8 mouse cellular contexts compared by ENCODE assay signal in the genomic region with DNA sequence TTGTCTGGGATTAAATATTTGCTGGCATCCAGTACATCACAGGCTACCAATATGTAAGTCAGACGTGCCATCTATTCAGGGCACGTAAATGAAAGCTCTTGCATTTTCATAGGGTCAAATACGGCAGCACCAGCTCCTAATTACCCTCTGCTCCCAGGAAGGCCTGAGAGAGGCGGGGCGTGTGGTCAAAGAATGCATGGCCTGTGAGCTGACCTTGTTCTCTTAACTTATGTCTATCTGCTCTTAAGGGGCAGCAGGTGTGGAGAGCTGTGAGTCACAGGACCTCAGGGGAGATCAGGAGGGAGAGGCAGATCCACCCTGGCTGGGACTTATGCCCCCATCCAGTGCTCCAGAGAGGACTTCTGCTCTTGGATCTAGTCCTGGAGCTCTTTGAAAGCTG.
DNase-seq lines count a peak whose midpoint lies in the region; ATAC-seq and TF ChIP-seq lines count a peak whose summit lies in the region.

No protein-coding gene starts in this region.

- 61% methylated on average over 5 of the region's 5 CpGs for WGBS in cerebellum, adult 2 months
- 39% methylated on average over 5 of the region's 5 CpGs for WGBS in heart, embryonic 16.5 days
- WGBS in midbrain, embryonic 14.5 days, result 12% methylated on average over 5 of the region's 5 CpGs
- WGBS in liver, embryonic 12.5 days (ENCODE audit: insufficient replicate concordance), result 57% methylated on average over 5 of the region's 5 CpGs

- H3K4me1 ChIP-seq in cerebellum, adult 2 months (ENCODE audit: control insufficient read depth, insufficient read depth, low read length), result no peaks in the 10 kb centered on the region
- peaks cover 8% of the 10 kb centered on the region; the same call in 1 of the 2 replicates for H3K4me1 ChIP-seq in brown adipose tissue, adult 24 weeks (ENCODE audit: control insufficient read depth, insufficient read depth, insufficient read length, low read length)
- H3K4me1 ChIP-seq in heart, embryonic 16.5 days (ENCODE audit: control insufficient read depth, insufficient read depth, low read length), result peaks cover 14% of the 10 kb centered on the region
- H3K4me1 ChIP-seq in midbrain, embryonic 14.5 days (ENCODE audit: control insufficient read depth, insufficient read depth, low read length), result peaks cover 25% of the 10 kb centered on the region
- no peaks in the 10 kb centered on the region for H3K4me1 ChIP-seq in liver, embryonic 12.5 days

- H3K9ac ChIP-seq in heart, embryonic 16.5 days (ENCODE audit: low read length), result 0 out of 2 replicates have a peak overlapping the region, but pooled peaks have one; percentile 23
- no peak overlapping the region; the same call in 1 of the 2 replicates for H3K9ac ChIP-seq in midbrain, embryonic 14.5 days (replicated peaks; ENCODE audit: low read length)
- H3K9ac ChIP-seq in liver, embryonic 12.5 days, result no peak overlapping the region

- no peak overlapping the region for H3K4me3 ChIP-seq in cerebellum, adult 2 months (replicated peaks; ENCODE audit: insufficient read depth, low read depth, low read length)
- H3K4me3 ChIP-seq in brown adipose tissue, adult 24 weeks (ENCODE audit: insufficient read depth, low read depth, low read length), result peak overlapping the region; percentile 52
- H3K4me3 ChIP-seq in heart, embryonic 16.5 days (ENCODE audit: low read length), result no peak overlapping the region
- peak overlapping the region; percentile 1; the same call in 1 of the 2 replicates for H3K4me3 ChIP-seq in midbrain, embryonic 14.5 days (replicated peaks; ENCODE audit: low read depth, low read length)
- H3K4me3 ChIP-seq in liver, embryonic 12.5 days, result no peak overlapping the region

- H3K36me3 ChIP-seq in heart, embryonic 16.5 days (ENCODE audit: control insufficient read depth, insufficient read depth), result no peaks in the 10 kb centered on the region
- H3K36me3 ChIP-seq in midbrain, embryonic 14.5 days (ENCODE audit: control insufficient read depth, insufficient read depth, low read length), result no peaks in the 10 kb centered on the region
- H3K36me3 ChIP-seq in liver, embryonic 12.5 days, result no peaks in the 10 kb centered on the region

- no peak for TF ChIP-seq POLR2A in cerebellum, adult 2 months (IDR thresholded peaks at IDR 0.05; ENCODE audit: borderline replicate concordance, insufficient read depth, low read length)

- no peak for DNase-seq in cerebellum, adult 2 months
- DNase-seq in cerebellum, postnatal 10 days, result no peak
- no peak for DNase-seq in midbrain, embryonic 14.5 days
- DNase-seq in left cerebral cortex, postnatal 36 days (ENCODE audit: low spot score in 2 of 2), result no peak

- TF ChIP-seq CTCF in cerebellum, adult 2 months (IDR thresholded peaks at IDR 0.05; ENCODE audit: borderline replicate concordance, insufficient read depth, low read depth, low read length), result no peak

- no peaks in the 10 kb centered on the region for H3K9me3 ChIP-seq in heart, embryonic 16.5 days (replicated peaks; ENCODE audit: control insufficient read depth, low read length)
- H3K9me3 ChIP-seq in midbrain, embryonic 14.5 days (ENCODE audit: control insufficient read depth, low read length), result no peaks in the 10 kb centered on the region
- H3K9me3 ChIP-seq in liver, embryonic 12.5 days (replicated peaks), result no peaks in the 10 kb centered on the region

- peak overlapping the region; percentile 13; the same call in 1 of the 2 replicates for H3K4me2 ChIP-seq in heart, embryonic 16.5 days (ENCODE audit: low read depth, low read length)
- peak overlapping the region; percentile 39 for H3K4me2 ChIP-seq in midbrain, embryonic 14.5 days (ENCODE audit: low read length)
- H3K4me2 ChIP-seq in liver, embryonic 12.5 days, result no peak overlapping the region

- intact Hi-C loops in left cerebral cortex, postnatal 36 days (cut with DNase I), result no loop called here

- 0 out of 2 replicates have a peak overlapping the region, but pooled peaks have one; percentile 13 for H3K27ac ChIP-seq in cerebellum, adult 2 months (ENCODE audit: insufficient read depth, low read length)
- H3K27ac ChIP-seq in brown adipose tissue, adult 24 weeks (replicated peaks; ENCODE audit: low read depth, low read length), result peak overlapping the region; percentile 86
- no peak overlapping the region for H3K27ac ChIP-seq in heart, embryonic 16.5 days (ENCODE audit: low read length)
- H3K27ac ChIP-seq in midbrain, embryonic 14.5 days (replicated peaks; ENCODE audit: low read depth, low read length), result peak overlapping the region; percentile 58
- no peak overlapping the region for H3K27ac ChIP-seq in liver, embryonic 12.5 days

- H3K27me3 ChIP-seq in cerebellum, adult 2 months (ENCODE audit: control insufficient read depth, insufficient read depth, low read length), result no peaks in the 10 kb centered on the region; the same call in 1 of the 2 replicates
- H3K27me3 ChIP-seq in heart, embryonic 16.5 days (ENCODE audit: control insufficient read depth, insufficient read depth, low read length), result no peaks in the 10 kb centered on the region
- no peaks in the 10 kb centered on the region for H3K27me3 ChIP-seq in midbrain, embryonic 14.5 days (ENCODE audit: control insufficient read depth, insufficient read depth, low read length)
- no peaks in the 10 kb centered on the region for H3K27me3 ChIP-seq in liver, embryonic 12.5 days (replicated peaks)

- ATAC-seq in heart, embryonic 16.5 days (replicated peaks; ENCODE audit: extremely low read depth, insufficient read depth, low FRiP score), result no peak
- no peak for ATAC-seq in midbrain, embryonic 14.5 days (ENCODE audit: low FRiP score, low TSS enrichment)
- ATAC-seq in frontal cortex, adult (ENCODE audit: low TSS enrichment), result no peak
- ATAC-seq in liver, embryonic 12.5 days, result no peak

Comparison
In these comparisons a context has a peak if more than half of its experiments do, and no peak if none do; other contexts are left out.
1. H3K27ac ChIP-seq: peak in cerebellum, adult 2 months (single experiment), brown adipose tissue, adult 24 weeks (single experiment) and midbrain, embryonic 14.5 days (single experiment); none in heart, embryonic 16.5 days (single experiment) and liver, embryonic 12.5 days (single experiment).
2. H3K4me3 ChIP-seq: peak in brown adipose tissue, adult 24 weeks (single experiment) and midbrain, embryonic 14.5 days (single experiment); none in cerebellum, adult 2 months (single experiment), heart, embryonic 16.5 days (single experiment) and liver, embryonic 12.5 days (single experiment).